Mouse (Mus musculus) brain, embryonic 14.5 days (tissue): ENCODE data around the gene Lnx1.

ENCODE experiments used
- CTCF ChIP-seq: fragments of 200-500 bp; IDR thresholded peaks from 2 replicates; pipeline ENCODE4 v1.5.1; 2012; ENCODE audit warnings: inconsistent platforms, mild to moderate bottlenecking, moderate library complexity, borderline replicate concordance; ENCODE audit not compliant: insufficient read depth, insufficient read length; ENCODE audit errors: extremely low read depth
- POLR2A ChIP-seq: fragments of 200-500 bp; IDR thresholded peaks from 2 replicates; pipeline ENCODE4 v1.6.1; 2012; ENCODE audit warnings: mild to moderate bottlenecking, inconsistent platforms, borderline replicate concordance; ENCODE audit not compliant: poor library complexity, insufficient read depth, insufficient read length, severe bottlenecking; ENCODE audit errors: extremely low read depth

DNA sequence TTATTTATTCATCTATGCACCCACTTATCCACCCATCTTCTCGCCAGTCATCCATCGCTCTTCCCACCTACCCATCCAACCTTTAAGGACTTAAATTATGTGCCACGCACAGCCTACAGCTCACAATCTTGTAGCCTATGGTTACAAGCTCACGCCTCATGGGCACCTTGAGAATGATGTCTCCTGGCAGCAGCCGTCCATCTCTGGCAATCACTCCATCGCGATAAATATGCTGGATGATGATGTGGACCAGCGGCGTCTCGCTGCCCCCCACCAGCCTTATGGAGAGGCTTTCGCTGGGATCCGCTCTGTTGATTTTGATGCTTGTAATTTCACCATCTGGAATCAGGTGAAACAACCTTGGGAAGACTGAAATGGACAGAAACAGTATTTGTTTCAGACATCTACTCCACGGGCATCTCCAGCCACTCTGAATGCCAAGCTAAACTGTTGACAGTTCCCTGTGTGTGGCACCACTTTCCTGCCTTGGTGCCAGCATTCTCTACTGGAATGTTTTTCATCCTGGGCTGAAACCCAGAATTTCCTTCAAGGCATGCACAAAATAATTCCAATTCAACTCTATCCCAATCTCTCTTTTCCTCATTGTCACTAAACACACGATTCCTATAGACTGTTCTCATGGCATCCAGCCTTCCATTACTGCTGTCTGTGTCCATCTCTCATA, 79.3 kb downstream of the Lnx1 start:
- no peak for TF ChIP-seq CTCF
- no peak for TF ChIP-seq POLR2A
